Mouse (Mus musculus) myocyte (in vitro differentiated cells): ENCODE measurements around the gene Zfp972.
"Not testable (repeated sequence)": the region's sequence is repeated elsewhere in the genome, so short reads cannot be mapped to it uniquely, and the experiment has no call there.

Experiments
- E2F4 ChIP-seq: IDR thresholded peaks from one replicate; pipeline ENCODE4 v1.6.1; 2011; ENCODE audit warnings: mild to moderate bottlenecking, control low read depth, moderate library complexity; ENCODE audit not compliant: insufficient read depth
- MAX ChIP-seq: IDR thresholded peaks from one replicate; pipeline ENCODE4 v1.6.1; 2011; ENCODE audit warnings: low read depth, mild to moderate bottlenecking, control low read depth
- POLR2A ChIP-seq: IDR thresholded peaks from one replicate; pipeline ENCODE4 v1.6.1; 2011; ENCODE audit warnings: low read depth, mild to moderate bottlenecking, control low read depth, moderate library complexity; ENCODE audit not compliant: insufficient read length
- USF1 ChIP-seq: IDR thresholded peaks from one replicate; pipeline ENCODE4 v1.6.1; 2011; ENCODE audit warnings: low read depth, mild to moderate bottlenecking, control low read depth, moderate library complexity

- TF ChIP-seq POLR2A, E2F4, USF1, MAX: not testable (repeated sequence)
Measured at GRCm38 (mm10) chr2:177925563-177926103, at the start of gene Zfp972.
